Mouse (Mus musculus) intestine, postnatal 0 days (tissue): ENCODE measurements around the gene Ciao2a. TPM values are rescaled to one million over a fixed set of nuclear protein-coding genes. Genes with fewer than 3 reads are reported as not detected.

Experiments used
- ATAC-seq: fragments of 200-750 bp; cut with Nextera tagmentation; 2 replicates; pipeline ENCODE4 v1.8.0; 2017; ENCODE audit warnings: mild to moderate bottlenecking, moderate TSS enrichment, moderate library complexity
- H3K27ac ChIP-seq: fragments of 300-500 bp; sonication (generic); 2 replicates; pipeline ENCODE4 v1.5.1; 2014; ENCODE audit warnings: mild to moderate bottlenecking, low read depth, low read length, moderate library complexity
- H3K27me3 ChIP-seq: fragments of 300-500 bp; sonication (generic); replicated peaks from 2 replicates; pipeline ENCODE4 v1.6.1; 2014; ENCODE audit warnings: low read length, mixed read lengths; ENCODE audit not compliant: control insufficient read depth, insufficient read depth
- H3K36me3 ChIP-seq: fragments of 300-500 bp; sonication (generic); 2 replicates; pipeline ENCODE4 v1.6.1; 2014; ENCODE audit warnings: mild to moderate bottlenecking, moderate library complexity; ENCODE audit not compliant: control insufficient read depth, insufficient read depth
- H3K4me1 ChIP-seq: fragments of 300-500 bp; sonication (generic); replicated peaks from 2 replicates; pipeline ENCODE4 v1.6.1; 2014; ENCODE audit warnings: antibody characterized with exemption, low read length, mixed read lengths; ENCODE audit not compliant: control insufficient read depth, insufficient read depth
- H3K4me2 ChIP-seq: fragments of 300-500 bp; sonication (generic); replicated peaks from 2 replicates; pipeline ENCODE4 v1.6.1; 2014; ENCODE audit warnings: low read depth, mild to moderate bottlenecking, moderate library complexity
- H3K4me3 ChIP-seq: fragments of 300-500 bp; sonication (generic); 2 replicates; pipeline ENCODE4 v1.5.1; 2014; ENCODE audit warnings: low read depth, low read length
- H3K9ac ChIP-seq: fragments of 300-500 bp; sonication (generic); 2 replicates; pipeline ENCODE4 v1.6.1; 2014; ENCODE audit warnings: mild to moderate bottlenecking, low read depth, low read length
- H3K9me3 ChIP-seq: fragments of 300-500 bp; sonication (generic); 2 replicates; pipeline ENCODE4 v1.6.1; 2016; ENCODE audit warnings: mixed run types; ENCODE audit not compliant: control insufficient read depth
- CTCF ChIP-seq: sonication (generic); IDR thresholded peaks from 2 replicates; pipeline ENCODE4 v1.5.1; 2016; ENCODE audit warnings: low read depth, mild to moderate bottlenecking, control low read depth, antibody characterized with exemption, moderate library complexity
- WGBS: fragments of 180-500 bp; shearing (Covaris S2); extraction: QIAGEN DNeasy Blood & Tissue Kit; methylation state at CpG from one replicate; pipeline ENCODE4 v1.1.7; 2014; 5-methylcytosine and 5-hydroxymethylcytosine counted together
- polyA plus RNA-seq: library from polyadenylated mRNA; unstranded; fragments of >200 nt; fragmentation: Nextera tagmentation; extraction: Ambion mirVana; gene quantifications from 2 replicates; pipeline ENCODE4 v1.2.1, GENCODE M21; 2015

Ciao2a gene
- polyA plus RNA-seq, 1 experiment from 2014 or later: 201 TPM

DNA sequence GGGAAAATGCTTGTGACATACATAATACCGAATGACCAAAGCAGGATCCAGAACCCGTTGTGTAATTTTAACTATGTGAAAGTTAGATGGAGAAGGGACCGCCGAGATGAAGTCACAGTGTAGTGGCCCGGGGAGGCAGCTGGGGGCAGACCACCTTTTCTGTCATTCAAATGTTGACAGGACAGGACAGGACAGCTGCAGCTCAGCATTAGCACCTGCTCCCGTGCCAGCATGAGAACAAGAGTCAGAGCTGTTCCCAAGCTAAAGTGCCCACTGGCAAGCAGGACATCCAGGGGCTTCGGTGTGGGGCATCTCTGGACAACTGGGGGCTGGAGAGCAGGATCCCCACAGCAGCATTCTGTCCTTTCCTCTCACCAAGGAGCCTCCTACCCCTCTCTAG, 39.3 kb upstream of the Ciao2a start:
- Histone ChIP-seq H3K9ac (no peak overlapping the region), H3K27ac (no peak overlapping the region), H3K27me3 (no peaks in the 10 kb centered on the region), H3K36me3 (peaks cover 50% of the 10 kb centered on the region), H3K4me1 (0 out of 2 replicates have a peak, but pooled peaks cover 3% of the 10 kb centered on the region), H3K9me3 (no peaks in the 10 kb centered on the region), H3K4me2 (no peak overlapping the region), H3K4me3 (no peak overlapping the region)
- no peak for TF ChIP-seq CTCF
- ATAC-seq: no peak
- WGBS: 96% methylated on average over 7 of the region's 7 CpGs

DNA sequence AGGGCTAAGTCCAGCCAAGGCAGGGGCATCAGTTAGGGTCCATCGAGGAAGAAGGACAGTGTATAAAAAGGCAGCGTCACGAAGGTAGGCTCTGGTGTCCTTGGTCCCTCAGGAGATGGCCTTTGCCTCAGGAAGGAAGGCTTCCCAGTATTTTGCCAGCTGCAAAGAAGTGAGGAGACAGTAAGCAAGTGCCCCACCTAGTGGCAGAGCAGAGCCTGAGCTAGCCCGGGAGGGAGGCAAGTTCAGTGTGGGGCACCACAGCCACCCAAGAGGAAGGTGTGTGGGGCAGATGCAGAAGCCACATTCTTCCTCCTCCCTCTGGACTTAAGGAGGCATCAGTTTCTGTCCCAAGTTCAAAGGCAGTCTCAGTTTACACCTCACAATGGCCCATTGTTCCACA, 38.0 kb upstream of the Ciao2a start:
- Histone ChIP-seq H3K9me3 (no peaks in the 10 kb centered on the region), H3K4me2 (no peak overlapping the region), H3K9ac (no peak overlapping the region), H3K27ac (no peak overlapping the region; the same call in 1 of the 2 replicates), H3K27me3 (no peaks in the 10 kb centered on the region), H3K4me1 (0 out of 2 replicates have a peak, but pooled peaks cover 6% of the 10 kb centered on the region), H3K36me3 (peaks cover 61% of the 10 kb centered on the region), H3K4me3 (no peak overlapping the region)
- WGBS: 32% methylated on average over 4 of the region's 4 CpGs
- ATAC-seq: 0 out of 2 replicates have a peak, but pooled peaks have one; percentile 9
- peak; percentile 89 for TF ChIP-seq CTCF

DNA sequence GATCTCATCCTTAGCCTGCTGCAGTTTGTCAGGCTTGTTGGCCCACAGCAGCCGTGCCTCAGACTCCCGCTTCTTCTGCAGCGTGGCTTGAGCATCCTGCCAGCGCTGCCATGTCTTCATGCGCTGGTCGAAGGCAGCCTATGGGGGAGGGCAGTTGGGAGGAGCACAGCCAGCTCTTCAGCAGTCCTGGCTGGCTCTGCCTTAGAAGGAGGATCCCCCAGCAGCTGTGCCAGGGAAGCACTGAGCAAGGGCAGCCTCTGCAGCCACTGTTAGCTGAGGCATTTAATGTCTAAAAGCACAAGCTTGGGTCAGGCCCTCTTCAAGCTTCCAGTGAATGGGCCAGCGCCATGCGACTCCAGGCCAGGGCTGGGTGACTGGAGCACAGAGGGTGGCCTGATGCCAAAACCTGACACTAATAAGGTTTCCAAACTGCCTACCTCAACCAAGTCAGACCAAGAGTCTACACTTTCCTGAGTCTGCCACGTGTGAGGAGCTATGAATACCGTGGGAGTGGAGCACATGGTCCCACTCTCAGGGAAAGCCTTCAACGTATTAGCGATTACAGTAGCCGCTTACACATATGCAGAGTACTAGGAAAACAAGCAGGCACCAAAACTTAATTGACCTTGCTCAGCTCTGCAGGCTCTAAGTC, 35.7 kb upstream of the Ciao2a start:
- Histone ChIP-seq H3K36me3 (peaks cover 84% of the 10 kb centered on the region), H3K9me3 (no peaks in the 10 kb centered on the region), H3K27ac (peak overlapping the region; percentile 96), H3K27me3 (no peaks in the 10 kb centered on the region), H3K4me1 (0 out of 2 replicates have a peak, but pooled peaks cover 8% of the 10 kb centered on the region), H3K9ac (no peak overlapping the region), H3K4me2 (no peak overlapping the region), H3K4me3 (no peak overlapping the region)
- no peak for TF ChIP-seq CTCF
- WGBS: 85% methylated on average over 13 of the region's 13 CpGs
- ATAC-seq: no peak

DNA sequence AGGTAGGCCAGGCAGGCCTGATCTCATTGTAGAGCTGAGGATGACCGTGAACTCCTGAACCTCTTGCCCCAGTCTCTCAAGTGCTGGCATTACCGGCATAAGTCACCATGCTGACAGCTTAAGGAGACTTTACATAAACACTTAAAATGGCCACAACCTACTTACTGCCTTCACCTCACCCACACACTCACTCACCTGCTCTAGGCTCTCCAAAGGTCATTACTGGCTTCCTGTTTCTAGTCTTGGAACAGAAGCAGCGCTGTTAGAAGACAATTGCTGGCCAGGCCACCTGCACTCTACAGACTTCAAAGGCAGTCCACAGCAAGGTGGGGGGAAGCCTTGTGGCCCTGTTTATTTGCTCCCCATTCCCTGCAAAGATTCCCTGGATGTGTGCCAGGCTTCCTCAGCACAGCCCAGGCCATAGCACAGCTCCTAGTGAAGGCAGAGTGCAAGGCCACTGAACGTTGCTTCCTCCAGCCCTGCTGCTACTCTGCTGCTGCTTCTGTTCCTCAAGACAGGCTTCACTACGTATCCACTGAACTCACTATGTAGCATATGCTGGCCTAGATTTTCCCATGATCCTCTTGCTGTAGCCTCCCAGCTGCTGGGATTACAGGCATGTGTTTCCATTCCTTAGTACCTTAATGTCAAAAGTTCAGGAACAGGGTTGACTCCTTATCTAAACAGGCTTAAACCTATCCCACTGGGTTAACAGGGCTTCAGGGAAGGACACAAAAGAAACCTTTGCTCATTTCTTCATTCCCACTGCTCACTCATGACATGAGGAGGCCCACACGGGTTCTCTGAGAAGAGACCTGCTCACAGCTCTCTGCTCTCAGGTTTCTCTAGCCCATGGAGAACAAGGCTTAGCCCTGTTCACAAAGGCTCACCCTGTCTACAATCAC, 34.8 kb upstream of the Ciao2a start:
- no peak for TF ChIP-seq CTCF
- ATAC-seq: peak; percentile 56
- Histone ChIP-seq H3K9ac (peak overlapping the region; percentile 37; the same call in 1 of the 2 replicates), H3K36me3 (peaks cover 88% of the 10 kb centered on the region), H3K27me3 (no peaks in the 10 kb centered on the region), H3K27ac (peak overlapping the region; percentile 96), H3K9me3 (no peaks in the 10 kb centered on the region), H3K4me2 (no peak overlapping the region), H3K4me3 (no peak overlapping the region), H3K4me1 (0 out of 2 replicates have a peak, but pooled peaks cover 8% of the 10 kb centered on the region)
- 21% methylated on average over 6 of the region's 6 CpGs for WGBS

DNA sequence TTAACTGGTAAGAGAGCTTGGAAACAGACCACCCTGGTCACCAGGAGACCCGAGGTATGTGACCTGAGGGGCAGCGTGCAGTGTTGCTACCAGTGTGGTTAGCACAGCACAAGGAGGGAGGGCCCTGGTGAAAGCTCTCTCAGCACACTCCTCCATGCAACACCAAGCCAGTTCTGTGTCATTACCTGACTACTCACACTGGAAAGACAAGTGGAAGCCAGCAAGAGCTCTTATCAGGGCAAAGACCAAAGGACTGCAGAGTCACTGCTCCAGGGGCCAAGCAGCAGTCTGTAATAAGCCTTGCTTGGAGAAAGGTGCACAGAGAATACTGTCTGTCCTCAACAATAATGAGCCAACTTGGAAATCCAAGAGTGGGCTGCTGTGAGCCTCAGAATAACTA, 33.7 kb upstream of the Ciao2a start:
- Histone ChIP-seq H3K9ac (0 out of 2 replicates have a peak overlapping the region, but pooled peaks have one; percentile 11), H3K4me1 (0 out of 2 replicates have a peak, but pooled peaks cover 8% of the 10 kb centered on the region), H3K27ac (peak overlapping the region; percentile 96), H3K4me3 (no peak overlapping the region), H3K27me3 (no peaks in the 10 kb centered on the region), H3K36me3 (peaks cover 90% of the 10 kb centered on the region), H3K9me3 (no peaks in the 10 kb centered on the region), H3K4me2 (no peak overlapping the region; the same call in 1 of the 2 replicates)
- ATAC-seq: peak; percentile 69
- no peak for TF ChIP-seq CTCF
- 55% methylated on average over 2 of the region's 2 CpGs for WGBS

DNA sequence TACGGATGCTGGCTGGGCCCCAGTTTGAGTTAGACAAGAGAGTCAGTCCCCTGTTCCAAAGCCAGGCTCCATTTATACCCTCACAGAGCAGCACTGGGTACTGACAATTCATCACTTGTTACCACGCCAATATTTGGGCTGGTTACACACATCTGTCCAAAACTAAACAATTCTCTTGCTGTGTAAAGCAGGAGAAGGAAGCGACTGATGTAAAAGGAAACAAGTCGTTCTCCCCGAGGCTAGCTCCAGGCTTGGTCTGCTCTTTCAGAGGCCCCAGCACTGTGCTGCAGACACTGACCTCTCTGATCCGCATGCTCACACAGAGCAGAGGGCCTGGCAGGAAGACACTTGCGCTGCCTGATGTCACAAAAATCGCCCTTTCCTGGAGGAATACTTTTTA, 24.8 kb upstream of the Ciao2a start:
- Histone ChIP-seq H3K4me3 (no peak overlapping the region), H3K27ac (no peak overlapping the region), H3K4me2 (no peak overlapping the region), H3K9ac (no peak overlapping the region), H3K9me3 (no peaks in the 10 kb centered on the region), H3K4me1 (no peaks in the 10 kb centered on the region), H3K27me3 (no peaks in the 10 kb centered on the region), H3K36me3 (peaks cover 89% of the 10 kb centered on the region)
- 76% methylated on average over 8 of the region's 8 CpGs for WGBS
- ATAC-seq: no peak
- TF ChIP-seq CTCF: no peak
